Mouse (Mus musculus) thymus, postnatal 4 days (tissue): ENCODE data around the gene Bpi.

ENCODE experiments used
- DNase-seq: peaks from one replicate; pipeline ENCODE4 v3.0.0; 2021

Gene Bpi

GRCm38 (mm10) chr2:158258005-158258418, at the start of gene Bpi:
TSS of gene Bpi (plus strand) at chr2:158258094.
- DNase-seq = peak; percentile 38

- DNase-seq = no peak
Observed at GRCm38 (mm10) chr2:158209776-158210175, 48.1 kb upstream of the Bpi start.

DNA sequence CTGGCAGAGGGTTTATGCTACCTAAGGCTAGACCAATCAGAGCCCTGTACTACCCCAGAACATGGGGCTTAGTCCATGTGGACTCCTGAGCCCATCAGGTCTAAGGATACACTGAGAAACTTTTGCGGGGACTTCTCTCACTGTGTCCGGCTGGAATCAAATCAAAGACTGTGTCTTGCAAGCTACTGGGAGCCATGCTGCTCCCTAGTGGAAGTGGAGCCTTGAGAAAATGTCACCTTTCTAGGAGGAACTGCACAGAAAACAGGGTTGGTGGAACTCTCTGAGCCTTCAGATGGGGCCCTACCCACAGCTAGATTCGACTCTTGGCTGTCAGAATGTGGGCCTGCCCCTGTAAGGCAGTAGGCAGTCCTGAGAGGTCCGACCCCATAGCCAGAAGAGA, 47.4 kb upstream of the Bpi start:
- DNase-seq = peak; percentile 70

DNA sequence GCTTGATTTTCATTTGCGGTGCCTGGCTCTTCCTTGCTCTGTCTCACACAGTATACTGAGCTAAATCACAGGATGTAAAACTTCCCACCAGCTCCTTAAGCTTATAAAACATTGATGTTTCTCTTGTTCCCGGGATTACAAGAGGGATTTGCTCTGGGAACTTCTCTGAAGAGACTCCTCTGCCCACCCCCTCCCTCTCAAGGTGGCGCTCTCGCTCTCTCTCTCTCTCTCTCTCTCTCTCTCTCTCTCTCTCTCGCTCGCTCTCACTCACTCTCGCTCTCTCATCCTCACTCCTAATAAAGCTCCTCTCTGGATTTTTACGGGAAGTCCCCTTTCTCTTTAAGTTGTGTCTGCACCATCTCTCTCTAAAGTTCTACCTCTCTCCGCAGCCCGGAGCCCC, 46.9 kb upstream of the Bpi start:
- DNase-seq = no peak

DNA sequence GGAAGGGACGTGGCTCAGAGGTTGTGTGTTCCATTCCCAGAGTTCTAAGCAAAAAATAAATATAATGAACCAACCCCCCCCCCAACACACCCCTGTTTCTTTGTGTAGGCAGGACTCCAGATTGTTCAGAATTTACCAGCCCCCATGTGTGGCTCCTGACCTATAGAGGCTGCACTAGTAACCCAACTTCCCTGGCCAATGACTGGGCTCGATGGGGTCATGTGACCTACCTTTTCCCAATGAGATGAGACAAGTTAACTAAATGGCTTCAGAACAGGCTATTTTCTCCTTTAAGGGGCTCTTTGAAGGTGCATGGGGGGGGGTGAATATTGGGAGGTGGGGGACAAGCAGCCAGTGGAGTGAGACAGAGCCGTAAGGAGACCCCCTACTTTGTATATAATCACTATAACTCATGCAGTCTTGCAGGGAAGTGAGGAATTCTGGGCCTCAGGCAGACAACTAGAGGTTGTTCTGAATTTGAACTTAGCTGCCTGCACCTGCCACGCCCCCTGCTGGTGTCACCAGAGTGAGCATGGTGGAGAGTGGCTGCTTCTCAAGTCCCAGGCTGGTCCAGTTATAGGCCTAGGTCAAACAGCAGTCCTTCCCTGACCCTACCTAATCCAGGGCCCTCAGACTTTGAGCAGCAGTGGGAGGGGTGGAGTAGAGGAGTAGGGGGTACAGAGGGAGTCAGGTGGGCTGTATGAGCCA, 46.0 kb upstream of the Bpi start:
- DNase-seq = peak; percentile 44

- no peak for DNase-seq
Observed at GRCm38 (mm10) chr2:158215283-158216117, 42.4 kb upstream of the Bpi start.

GRCm38 (mm10) chr2:158216510-158216909, 41.4 kb upstream of the Bpi start:
- no peak for DNase-seq

- no peak for DNase-seq
Observed at GRCm38 (mm10) chr2:158219562-158219961, 38.3 kb upstream of the Bpi start.

DNA sequence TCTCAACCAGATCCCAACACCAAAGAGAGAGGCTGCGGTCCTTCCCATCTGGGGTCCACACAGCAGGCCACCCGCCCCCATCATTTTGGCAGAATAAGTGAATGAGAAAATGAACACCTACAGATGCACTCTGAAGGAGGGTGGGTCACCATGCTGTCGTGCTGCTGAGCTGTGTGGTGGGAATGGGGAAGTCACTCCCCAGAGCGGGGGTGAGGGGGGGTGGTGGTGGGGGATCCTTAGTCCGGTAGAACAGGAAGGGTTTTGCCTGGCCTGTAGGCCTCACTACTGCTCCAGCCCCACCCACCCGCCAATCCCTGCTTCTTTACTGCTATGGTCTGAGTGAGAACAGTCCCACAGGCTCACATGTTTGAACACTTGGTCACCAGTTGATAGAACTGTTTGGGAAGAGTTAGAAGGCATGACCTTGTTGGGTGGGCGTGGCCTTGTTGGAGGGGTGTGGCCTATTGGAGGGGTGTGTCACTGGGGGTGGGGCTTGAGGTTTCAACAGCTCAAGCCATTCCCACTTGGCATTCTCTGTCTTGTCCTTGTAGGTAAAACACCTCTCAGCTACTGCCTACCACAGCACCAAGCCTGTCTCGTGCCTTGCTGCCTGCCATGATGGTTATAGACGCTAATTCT, 36.3 kb upstream of the Bpi start:
- DNase-seq = no peak

GRCm38 (mm10) chr2:158222664-158223063, 35.2 kb upstream of the Bpi start:
- DNase-seq = no peak

GRCm38 (mm10) chr2:158223497-158223896, 34.4 kb upstream of the Bpi start:
- DNase-seq = no peak

GRCm38 (mm10) chr2:158225301-158225700, 32.6 kb upstream of the Bpi start:
- peak; percentile 20 for DNase-seq

DNA sequence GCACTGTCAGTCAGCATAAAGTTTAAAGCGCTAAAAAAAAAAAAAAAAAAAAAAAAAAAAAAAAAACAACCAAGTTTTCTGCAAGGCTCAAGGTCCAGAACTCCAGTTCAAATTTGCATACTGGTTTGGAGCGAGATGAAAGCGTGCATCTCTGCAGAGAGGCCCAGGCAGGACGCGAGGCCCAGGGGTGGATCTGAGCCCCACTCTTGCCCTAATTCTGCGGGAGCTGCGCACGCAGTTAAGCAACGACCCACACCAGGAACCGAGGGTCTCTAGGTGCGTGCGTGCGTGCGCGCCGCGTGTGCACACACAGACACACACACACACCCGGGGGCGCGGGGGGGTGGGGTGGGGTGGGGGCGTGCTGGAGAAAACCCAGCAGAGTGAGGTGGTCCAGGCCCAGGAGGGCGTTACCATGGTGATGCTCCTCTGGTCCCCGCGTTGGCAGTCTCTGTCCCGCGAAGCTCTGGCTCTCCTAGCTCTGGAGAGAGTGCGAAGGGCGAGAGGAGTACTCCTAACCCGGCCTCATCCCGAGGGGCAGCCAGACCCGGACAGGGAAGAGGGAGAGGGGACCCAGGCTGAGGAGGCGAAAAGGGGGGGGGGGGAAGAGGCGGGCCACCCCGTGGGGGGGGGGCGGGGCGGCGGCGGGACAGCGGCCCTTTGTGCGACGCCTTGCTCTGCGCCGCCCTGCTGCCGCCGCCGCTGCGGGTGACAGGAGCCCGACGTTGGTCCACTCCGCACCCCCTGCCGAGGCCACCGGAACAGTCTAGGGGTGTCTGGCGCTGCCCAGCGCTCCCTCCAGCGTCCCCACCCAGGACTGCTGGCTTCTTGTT, 29.0 kb upstream of the Bpi start, which contains the start of gene D630003M21Rik:
Gene D630003M21Rik, minus strand, starts transcription at position 553 of the 833 bp plus-strand sequence.
- DNase-seq = peak; percentile 15

DNA sequence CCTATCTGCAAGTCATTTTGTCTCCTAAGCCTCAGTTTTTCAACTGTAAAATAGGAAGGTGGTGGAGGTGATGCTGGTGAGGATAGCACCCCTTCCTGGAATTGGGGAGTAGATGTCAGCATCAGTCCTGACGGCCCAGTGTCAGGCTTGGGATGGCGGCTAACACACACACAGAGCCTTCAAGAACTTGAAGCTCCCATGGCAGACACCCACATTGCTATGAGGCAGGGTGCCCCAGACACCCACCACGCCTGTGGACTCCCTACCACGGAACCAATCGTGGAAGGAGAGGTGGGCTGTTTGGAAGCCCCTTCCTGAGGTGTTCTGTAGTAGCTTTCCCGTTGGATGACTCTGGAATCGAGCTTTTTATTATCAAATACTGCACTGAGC, 28.4 kb upstream of the Bpi start:
- DNase-seq = no peak

DNA sequence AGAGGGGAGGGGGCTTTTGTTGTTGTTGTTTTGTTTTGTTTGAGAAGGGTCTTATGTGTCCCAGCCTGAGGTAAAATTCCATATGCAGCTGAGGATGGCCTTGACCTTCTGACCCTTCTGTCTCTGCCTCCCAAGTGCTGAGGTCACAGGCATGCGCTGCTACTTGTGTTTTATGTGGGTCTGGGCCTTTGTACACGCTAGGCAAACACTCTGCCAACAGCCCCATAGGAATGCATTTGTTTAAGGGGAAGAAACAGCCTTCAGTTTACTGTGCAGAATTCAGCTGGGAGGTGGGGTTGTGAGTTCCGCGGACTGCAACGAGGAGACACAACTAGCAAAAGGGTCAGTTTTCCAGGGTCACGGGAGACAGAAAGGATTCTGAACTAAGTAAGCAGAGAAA, 27.3 kb upstream of the Bpi start:
- no peak for DNase-seq

GRCm38 (mm10) chr2:158231071-158231470, 26.8 kb upstream of the Bpi start:
- DNase-seq = no peak

- DNase-seq = no peak
Observed at GRCm38 (mm10) chr2:158232414-158232813, 25.5 kb upstream of the Bpi start.

- no peak for DNase-seq
Observed at GRCm38 (mm10) chr2:158233106-158233505, 24.8 kb upstream of the Bpi start.

DNA sequence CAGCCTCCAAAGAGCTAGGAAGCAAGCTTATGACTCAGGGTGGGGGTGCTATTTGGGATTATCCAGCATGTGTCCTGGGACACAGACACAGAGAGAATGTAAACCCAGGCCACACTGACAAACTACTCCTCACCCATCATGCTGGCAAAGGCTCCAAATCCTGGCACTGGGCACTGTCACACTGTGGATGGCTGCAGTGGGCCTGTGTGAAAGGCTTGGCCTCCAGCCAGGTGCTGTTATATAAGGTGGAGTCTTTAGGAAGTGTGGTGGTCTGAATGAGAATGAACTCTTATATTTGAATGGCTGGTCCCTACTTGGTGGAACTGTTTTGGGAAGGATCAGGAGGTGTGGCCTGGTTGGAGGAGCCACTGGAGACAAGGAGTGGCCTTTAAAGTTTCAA, 21.2 kb upstream of the Bpi start:
- DNase-seq = no peak

DNA sequence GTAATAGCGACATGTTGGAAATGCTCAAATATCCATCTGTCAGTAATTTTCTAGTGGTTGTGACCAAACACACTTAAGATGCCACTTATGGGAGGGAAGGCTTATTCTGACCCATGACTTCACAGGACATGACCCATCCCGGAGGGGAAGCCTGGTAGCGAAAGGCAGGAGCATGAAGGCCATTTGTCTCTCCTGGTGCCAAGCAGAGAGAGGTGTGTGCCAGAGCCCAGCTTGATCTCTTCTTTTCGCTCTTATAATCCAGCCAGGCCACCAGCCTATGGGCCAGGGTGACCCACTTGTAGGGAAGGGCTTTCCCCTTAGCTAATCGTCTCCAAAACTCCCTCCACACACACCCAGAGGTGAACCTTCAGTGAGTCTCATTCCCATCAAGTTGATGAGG, 19.8 kb upstream of the Bpi start:
- DNase-seq = no peak

DNA sequence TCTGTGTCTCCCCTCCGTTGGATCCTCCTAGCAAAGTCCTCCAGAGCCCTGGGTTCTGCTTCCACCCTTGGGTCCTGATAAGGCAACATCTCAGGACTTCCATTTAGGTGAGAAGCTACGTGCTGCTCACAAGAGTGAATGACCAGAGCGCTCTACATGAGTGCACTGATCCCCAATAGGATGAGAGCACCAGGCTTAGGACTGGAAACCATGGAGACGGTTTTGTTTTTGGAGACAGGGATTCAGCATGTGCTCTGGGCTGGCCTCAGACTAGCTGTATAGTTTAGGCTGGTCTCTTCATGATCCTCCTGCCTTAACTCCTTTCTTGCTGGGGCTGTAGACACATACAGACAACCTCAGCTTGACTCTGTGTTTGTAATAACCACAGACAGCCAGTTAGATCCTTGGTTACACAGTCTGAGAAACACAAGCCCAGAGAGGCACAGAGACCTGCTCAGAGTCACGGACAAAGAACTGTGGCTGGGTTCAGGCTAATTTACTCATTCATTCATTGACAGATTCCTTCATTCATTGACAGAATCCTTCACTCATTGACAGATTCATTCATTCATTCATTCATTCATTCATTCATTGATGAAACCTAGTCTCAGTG, 16.7 kb upstream of the Bpi start:
- DNase-seq = no peak

DNA sequence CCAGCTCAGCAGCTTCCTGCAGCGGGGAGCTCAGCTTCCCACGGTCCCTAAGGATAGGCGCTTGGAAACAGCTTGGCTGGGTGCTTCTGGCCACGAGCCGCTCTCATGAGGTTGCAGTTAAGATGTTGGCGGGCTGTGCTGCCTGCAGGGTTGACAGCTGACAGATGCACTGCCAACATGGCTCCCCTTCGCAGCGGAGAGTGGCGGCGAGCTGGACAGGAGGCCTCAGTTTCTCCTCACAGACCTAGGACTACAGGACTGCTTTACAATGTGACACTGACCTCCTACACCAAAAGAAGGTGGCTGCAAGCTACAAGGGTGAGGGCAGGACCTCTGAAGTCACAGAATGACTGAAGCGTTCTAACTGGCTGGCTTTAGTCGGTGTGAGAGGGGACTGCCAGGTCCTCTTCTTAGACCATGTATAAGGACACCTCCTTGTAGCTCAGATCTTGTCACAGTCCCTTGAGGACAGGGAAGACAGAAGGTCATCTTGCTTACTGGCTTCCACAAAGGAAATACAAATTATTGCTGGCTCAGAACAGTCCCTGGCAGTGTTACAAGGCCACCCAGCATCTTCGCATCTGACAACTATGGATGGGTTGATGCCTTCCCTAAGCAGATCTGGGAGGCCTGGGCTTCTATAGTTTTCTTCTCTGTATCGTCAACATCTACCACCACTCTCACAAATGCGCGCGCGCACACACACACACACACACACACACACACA, 15.6 kb upstream of the Bpi start:
- DNase-seq = no peak
